Mouse (Mus musculus) kidney, postnatal 0 days (tissue): ENCODE results near the gene Scn7a. TPM values are rescaled to one million over a fixed set of nuclear protein-coding genes. Genes with fewer than 3 reads are reported as not detected.

ENCODE experiments used
- ATAC-seq: fragments of 200-750 bp; cut with Nextera tagmentation; replicated peaks from 2 replicates; pipeline ENCODE4 v1.8.0; 2017; ENCODE audit warnings: low read depth, moderate number of reproducible peaks, moderate TSS enrichment, moderate library complexity; ENCODE audit not compliant: low FRiP score
- DNase-seq: peaks from one replicate; pipeline ENCODE4 v3.0.0-alpha.2; 2016; ENCODE audit warnings: low spot score
- H3K27ac ChIP-seq: fragments of 300-500 bp; sonication (generic); 2 replicates; pipeline ENCODE4 v1.5.1; 2014; ENCODE audit warnings: mild to moderate bottlenecking
- H3K27me3 ChIP-seq: fragments of 300-500 bp; sonication (generic); 2 replicates; pipeline ENCODE4 v1.6.1; 2014; ENCODE audit warnings: low read length, mixed read lengths; ENCODE audit not compliant: insufficient read depth
- H3K36me3 ChIP-seq: fragments of 300-500 bp; sonication (generic); 2 replicates; pipeline ENCODE4 v1.6.1; 2014; ENCODE audit warnings: low read length, mixed read lengths; ENCODE audit not compliant: insufficient read depth
- H3K4me1 ChIP-seq: fragments of 300-500 bp; sonication (generic); replicated peaks from 2 replicates; pipeline ENCODE4 v1.6.1; 2014; ENCODE audit warnings: antibody characterized with exemption, low read length, mixed read lengths; ENCODE audit not compliant: insufficient read depth
- H3K4me2 ChIP-seq: fragments of 300-500 bp; sonication (generic); 2 replicates; pipeline ENCODE4 v1.6.1; 2014; ENCODE audit warnings: mild to moderate bottlenecking, low read length, moderate library complexity, mixed read lengths
- H3K4me3 ChIP-seq: fragments of 300-500 bp; sonication (generic); replicated peaks from 2 replicates; pipeline ENCODE4 v1.5.1; 2014; ENCODE audit warnings: low read depth, low read length
- H3K9ac ChIP-seq: fragments of 300-500 bp; sonication (generic); 2 replicates; pipeline ENCODE4 v1.6.1; 2014; ENCODE audit warnings: low read depth, low read length
- H3K9me3 ChIP-seq: fragments of 300-500 bp; sonication (generic); replicated peaks from 2 replicates; pipeline ENCODE4 v1.6.1; 2016; ENCODE audit warnings: low read length, inconsistent platforms, mixed read lengths
- CTCF ChIP-seq: IDR thresholded peaks from 2 replicates; pipeline ENCODE4 v1.5.1; 2016; ENCODE audit warnings: antibody characterized with exemption, low read depth, mild to moderate bottlenecking, moderate library complexity
- WGBS: fragments of 180-500 bp; shearing (Covaris S2); extraction: QIAGEN DNeasy Blood & Tissue Kit; methylation state at CpG from one replicate; pipeline ENCODE4 v1.1.7; 2014; 5-methylcytosine and 5-hydroxymethylcytosine counted together
- polyA plus RNA-seq: library from polyadenylated mRNA; unstranded; fragments of >200 nt; fragmentation: Nextera tagmentation; extraction: Ambion mirVana; gene quantifications from 2 replicates; pipeline ENCODE4 v1.2.1, GENCODE M21; 2015

Gene Scn7a
- polyA plus RNA-seq, 1 experiment from 2014 or later: 2.5 TPM

GRCm38 (mm10) chr2:66712071-66712470, 72.6 kb downstream of the Scn7a start:
- H3K9me3 ChIP-seq: no peaks in the 10 kb centered on the region
- H3K4me2 ChIP-seq: no peak overlapping the region
- DNase-seq (no peak), ATAC-seq (no peak)
- WGBS: 87% methylated on average over 2 of the region's 2 CpGs
- no peak for TF ChIP-seq CTCF
- H3K4me3 ChIP-seq: no peak overlapping the region
- no peak overlapping the region for H3K27ac ChIP-seq
- no peaks in the 10 kb centered on the region for H3K27me3 ChIP-seq
- H3K9ac ChIP-seq: no peak overlapping the region
- no peaks in the 10 kb centered on the region for H3K4me1 ChIP-seq
- H3K36me3 ChIP-seq: no peaks in the 10 kb centered on the region

- no peak overlapping the region for H3K27ac ChIP-seq
- H3K9ac ChIP-seq: no peak overlapping the region
- H3K4me2 ChIP-seq: no peak overlapping the region
- no peak for ATAC-seq
- no peak for DNase-seq
- H3K36me3 ChIP-seq: no peaks in the 10 kb centered on the region
- H3K4me1 ChIP-seq: no peaks in the 10 kb centered on the region
- TF ChIP-seq CTCF: no peak
- H3K27me3 ChIP-seq: no peaks in the 10 kb centered on the region
- no peak overlapping the region for H3K4me3 ChIP-seq
- H3K9me3 ChIP-seq: no peaks in the 10 kb centered on the region
- WGBS: 75% methylated on average over 2 of the region's 2 CpGs
These were observed 92.4 kb downstream of the Scn7a start for GRCm38 (mm10) chr2:66692300-66692699.

DNA sequence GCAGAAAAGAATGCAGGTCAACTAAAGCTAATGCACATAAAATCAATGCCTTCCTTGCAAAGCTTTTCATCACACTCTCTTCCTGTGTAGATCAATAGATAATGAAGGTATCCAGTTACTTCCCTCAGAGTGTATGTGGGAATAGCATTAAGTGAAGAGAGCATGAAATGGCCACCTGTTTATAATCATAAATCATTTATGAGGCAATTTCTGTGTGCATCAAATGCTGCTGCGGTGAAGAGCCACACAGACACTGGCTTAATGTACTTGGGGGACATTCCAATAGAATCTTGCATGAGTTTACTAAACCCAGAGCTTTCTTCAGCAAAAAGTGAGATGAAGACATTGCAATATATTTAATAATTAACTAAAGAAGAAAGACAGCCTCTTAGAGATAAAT, 122.7 kb downstream of the Scn7a start:
- Histone ChIP-seq H3K4me2 (no peak overlapping the region), H3K36me3 (no peaks in the 10 kb centered on the region), H3K27ac (no peak overlapping the region), H3K27me3 (no peaks in the 10 kb centered on the region), H3K9ac (no peak overlapping the region), H3K9me3 (no peaks in the 10 kb centered on the region), H3K4me1 (no peaks in the 10 kb centered on the region), H3K4me3 (no peak overlapping the region)
- DNase-seq (no peak), ATAC-seq (no peak)
- WGBS: 69% methylated on average over 1 of the region's 1 CpGs
- no peak for TF ChIP-seq CTCF

DNA sequence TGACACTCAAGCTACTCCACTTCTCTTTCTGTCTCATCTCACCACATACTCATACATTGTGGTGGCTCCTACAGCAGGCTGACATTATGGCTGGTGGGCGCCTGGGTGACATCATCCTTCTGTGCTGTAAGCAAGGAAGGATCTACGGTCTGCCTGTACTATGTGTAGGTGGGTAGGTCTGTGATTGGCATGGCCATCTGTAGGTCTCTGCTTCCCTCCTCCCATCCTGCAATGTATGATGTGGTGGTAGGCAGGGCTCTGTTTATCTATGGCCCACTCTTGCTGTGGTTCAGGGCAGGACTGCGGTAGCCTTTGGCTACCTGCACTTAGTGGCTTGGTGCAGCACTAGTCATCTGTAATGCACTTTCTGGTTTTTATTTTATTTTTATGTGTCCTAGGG, 128.3 kb downstream of the Scn7a start:
- Histone ChIP-seq H3K36me3 (no peaks in the 10 kb centered on the region), H3K4me1 (no peaks in the 10 kb centered on the region), H3K27ac (no peak overlapping the region), H3K9ac (no peak overlapping the region), H3K4me2 (no peak overlapping the region), H3K27me3 (no peaks in the 10 kb centered on the region), H3K4me3 (no peak overlapping the region), H3K9me3 (no peaks in the 10 kb centered on the region)
- no peak for ATAC-seq
- DNase-seq: no peak
- no peak for TF ChIP-seq CTCF
- 91% methylated on average over 3 of the region's 3 CpGs for WGBS

DNA sequence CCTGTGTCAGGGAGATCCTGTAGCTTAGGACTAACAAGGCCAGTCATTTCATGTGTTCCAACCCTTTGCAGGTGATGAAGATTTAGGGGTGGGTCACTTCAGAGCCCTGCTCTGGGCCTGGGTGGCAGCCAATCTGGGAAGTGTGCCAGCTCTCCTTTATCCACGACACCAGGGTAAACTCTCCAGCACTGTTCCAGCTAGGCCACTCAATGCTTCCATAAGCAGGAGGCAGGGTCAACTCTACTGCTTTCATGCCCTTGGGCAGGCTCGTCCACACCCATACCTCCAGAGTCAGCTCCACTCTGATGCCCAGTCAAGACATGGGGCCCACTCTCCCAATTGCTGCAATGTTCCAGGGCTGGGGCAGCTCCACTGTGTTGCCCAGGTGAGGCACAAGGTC, 129.3 kb downstream of the Scn7a start:
- Histone ChIP-seq H3K27me3 (no peaks in the 10 kb centered on the region), H3K4me2 (no peak overlapping the region), H3K9me3 (no peaks in the 10 kb centered on the region), H3K27ac (no peak overlapping the region), H3K4me3 (no peak overlapping the region), H3K4me1 (no peaks in the 10 kb centered on the region), H3K9ac (no peak overlapping the region), H3K36me3 (no peaks in the 10 kb centered on the region)
- DNase-seq (no peak), ATAC-seq (0 out of 2 replicates have a peak, but pooled peaks have one; percentile 5)
- 58% methylated on average over 2 of the region's 2 CpGs for whole genome bisulfite sequencing
- TF ChIP-seq CTCF: no peak

DNA sequence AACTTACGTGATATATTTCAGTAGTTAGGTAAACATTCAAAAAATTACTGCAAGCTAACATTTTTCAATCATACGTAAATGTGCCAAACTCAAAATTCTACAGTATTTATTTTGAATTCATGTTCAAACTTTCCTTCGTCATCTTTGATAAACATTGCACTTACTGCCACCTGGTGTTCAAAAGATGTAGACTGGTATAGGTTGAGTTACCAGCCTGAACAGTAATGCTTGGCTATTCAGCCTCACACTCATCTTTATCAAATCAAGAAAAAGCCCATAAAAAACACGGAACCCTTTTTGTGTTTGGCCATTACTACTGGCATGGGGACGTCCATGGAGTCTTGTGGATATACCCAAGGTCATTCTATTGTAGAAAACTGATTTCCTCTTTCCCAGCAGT, 140.3 kb downstream of the Scn7a start:
- peak; percentile 64 for DNase-seq

More for the DNA sequence above, 140.3 kb downstream of the Scn7a start:
- H3K4me3 ChIP-seq: no peak overlapping the region
- no peak overlapping the region for H3K9ac ChIP-seq
- no peaks in the 10 kb centered on the region for H3K4me1 ChIP-seq
- H3K9me3 ChIP-seq: no peaks in the 10 kb centered on the region
- peak; percentile 74 for TF ChIP-seq CTCF
- no peaks in the 10 kb centered on the region for H3K36me3 ChIP-seq
- no peak overlapping the region for H3K27ac ChIP-seq
- no peak overlapping the region for H3K4me2 ChIP-seq
- 24% methylated on average over 5 of the region's 5 CpGs for WGBS
- H3K27me3 ChIP-seq: no peaks in the 10 kb centered on the region
- no peak for ATAC-seq
